Mouse (Mus musculus) skeletal muscle tissue, adult 2 months (tissue): ENCODE measurements at regions not wholly inside any gene's neighbourhood (a gene's known extent, or its start where the extent isn't known, plus 50 kb on each side); places are given as distances from the start of the nearest gene placed in this dataset.
"Not testable (repeated sequence)": the region's sequence is repeated elsewhere in the genome, so short reads cannot be mapped to it uniquely, and the experiment has no call there.

ENCODE experiments used
- DNase-seq: peaks from one replicate; pipeline ENCODE4 v3.0.0-alpha.2; 2012; ENCODE audit warnings: low read depth, low spot score

- DNase-seq = no peak
These were observed 299.6 kb downstream of the Chl1 start for GRCm38 (mm10) chr6:103809986-103810341.

- no peak for DNase-seq
These were observed 300.1 kb downstream of the Chl1 start for GRCm38 (mm10) chr6:103810342-103811001.

GRCm38 (mm10) chr6:103816396-103816795 is 306.0 kb downstream of the Chl1 start:
- DNase-seq = not testable (repeated sequence)

GRCm38 (mm10) chr6:103826042-103826441 is 315.7 kb downstream of the Chl1 start:
- DNase-seq = no peak

GRCm38 (mm10) chr6:103827623-103828022 is 317.2 kb downstream of the Chl1 start:
- no peak for DNase-seq

GRCm38 (mm10) chr6:103828866-103829265 is 318.5 kb downstream of the Chl1 start:
- DNase-seq = no peak

- DNase-seq = no peak
These were observed 321.9 kb downstream of the Chl1 start for GRCm38 (mm10) chr6:103832301-103832700.

GRCm38 (mm10) chr6:103832808-103833207 is 322.4 kb downstream of the Chl1 start:
- DNase-seq = no peak

GRCm38 (mm10) chr6:103833501-103834132 is 323.2 kb downstream of the Chl1 start:
- DNase-seq = no peak

- no peak for DNase-seq
These were observed 324.4 kb downstream of the Chl1 start for GRCm38 (mm10) chr6:103834726-103835229.

- no peak for DNase-seq
These were observed 349.4 kb downstream of the Chl1 start for GRCm38 (mm10) chr6:103859787-103860186.

- no peak for DNase-seq
These were observed 383.1 kb downstream of the Chl1 start for GRCm38 (mm10) chr6:103893455-103893854.

- no peak for DNase-seq
These were observed 414.1 kb downstream of the Chl1 start for GRCm38 (mm10) chr6:103924504-103924903.

- DNase-seq = no peak
These were observed 416.7 kb downstream of the Chl1 start for GRCm38 (mm10) chr6:103927094-103927493.

- DNase-seq = no peak
These were observed 430.0 kb downstream of the Chl1 start for GRCm38 (mm10) chr6:103940345-103940744.

- DNase-seq = no peak
These were observed 434.0 kb downstream of the Chl1 start for GRCm38 (mm10) chr6:103944361-103944760.

GRCm38 (mm10) chr6:103947474-103947873 is 437.1 kb downstream of the Chl1 start:
- DNase-seq = no peak

GRCm38 (mm10) chr6:103953134-103953771 is 442.9 kb downstream of the Chl1 start:
- DNase-seq = no peak

- no peak for DNase-seq
These were observed 448.6 kb downstream of the Chl1 start for GRCm38 (mm10) chr6:103959002-103959401.

GRCm38 (mm10) chr6:103967811-103968420 is 457.5 kb downstream of the Chl1 start:
- no peak for DNase-seq

GRCm38 (mm10) chr6:103999186-103999585 is 488.8 kb downstream of the Chl1 start:
- DNase-seq = no peak

- DNase-seq = peak; percentile 5
These were observed 464.0 kb upstream of the Cntn6 start for GRCm38 (mm10) chr6:104028439-104029091.
